Mouse (Mus musculus) neural tube, embryonic 11.5 days (tissue): ENCODE measurements around the gene Spock2. TPM values are rescaled to one million over a fixed set of nuclear protein-coding genes. Genes with fewer than 3 reads are reported as not detected.

Experiments used
- ATAC-seq: fragments of 200-750 bp; cut with Nextera tagmentation; 2 replicates; pipeline ENCODE4 v1.8.0; 2017; ENCODE audit warnings: moderate number of reproducible peaks, mild to moderate bottlenecking, moderate TSS enrichment, moderate library complexity; ENCODE audit not compliant: insufficient read depth, low FRiP score, low TSS enrichment
- DNase-seq: peaks from one replicate; pipeline ENCODE4 v3.0.0-alpha.2; 2015; ENCODE audit warnings: low spot score
- H3K27ac ChIP-seq: fragments of 300-500 bp; sonication (generic); 2 replicates; pipeline ENCODE4 v1.5.1; 2014; ENCODE audit warnings: low read depth, mild to moderate bottlenecking, low read length
- H3K27me3 ChIP-seq: fragments of 300-500 bp; sonication (generic); 2 replicates; pipeline ENCODE4 v1.6.1; 2014; ENCODE audit warnings: mild to moderate bottlenecking, low read length, mixed read lengths; ENCODE audit not compliant: control insufficient read depth, insufficient read depth
- H3K36me3 ChIP-seq: fragments of 300-500 bp; sonication (generic); 2 replicates; pipeline ENCODE4 v1.6.1; 2014; ENCODE audit warnings: mild to moderate bottlenecking, low read length, moderate library complexity, mixed read lengths; ENCODE audit not compliant: control insufficient read depth, insufficient read depth
- H3K4me1 ChIP-seq: fragments of 300-500 bp; sonication (generic); 2 replicates; pipeline ENCODE4 v1.6.1; 2014; ENCODE audit warnings: low read length, mixed read lengths; ENCODE audit not compliant: control insufficient read depth, insufficient read depth
- H3K4me2 ChIP-seq: fragments of 300-500 bp; sonication (generic); 2 replicates; pipeline ENCODE4 v1.6.1; 2014; ENCODE audit warnings: low read depth, mild to moderate bottlenecking, moderate library complexity
- H3K4me3 ChIP-seq: fragments of 300-500 bp; sonication (generic); 2 replicates; pipeline ENCODE4 v1.5.1; 2014; ENCODE audit warnings: low read depth, low read length
- H3K9ac ChIP-seq: fragments of 300-500 bp; sonication (generic); 2 replicates; pipeline ENCODE4 v1.6.1; 2014; ENCODE audit warnings: mild to moderate bottlenecking, low read length
- H3K9me3 ChIP-seq: fragments of 300-500 bp; sonication (generic); 2 replicates; pipeline ENCODE4 v1.6.1; 2016; ENCODE audit warnings: low read length; ENCODE audit not compliant: control insufficient read depth
- WGBS: fragments of 180-500 bp; shearing (Covaris S2); extraction: QIAGEN DNeasy Blood & Tissue Kit; methylation state at CpG from one replicate; pipeline ENCODE4 v1.1.7; 2014; 5-methylcytosine and 5-hydroxymethylcytosine counted together
- polyA plus RNA-seq: library from polyadenylated mRNA; unstranded; fragments of >200 nt; fragmentation: Nextera tagmentation; extraction: Ambion mirVana; gene quantifications from 2 replicates; pipeline ENCODE4 v1.2.1, GENCODE M21; 2014

Spock2 gene
- polyA plus RNA-seq, 1 experiment from 2014 or later = 40.1 TPM

DNA sequence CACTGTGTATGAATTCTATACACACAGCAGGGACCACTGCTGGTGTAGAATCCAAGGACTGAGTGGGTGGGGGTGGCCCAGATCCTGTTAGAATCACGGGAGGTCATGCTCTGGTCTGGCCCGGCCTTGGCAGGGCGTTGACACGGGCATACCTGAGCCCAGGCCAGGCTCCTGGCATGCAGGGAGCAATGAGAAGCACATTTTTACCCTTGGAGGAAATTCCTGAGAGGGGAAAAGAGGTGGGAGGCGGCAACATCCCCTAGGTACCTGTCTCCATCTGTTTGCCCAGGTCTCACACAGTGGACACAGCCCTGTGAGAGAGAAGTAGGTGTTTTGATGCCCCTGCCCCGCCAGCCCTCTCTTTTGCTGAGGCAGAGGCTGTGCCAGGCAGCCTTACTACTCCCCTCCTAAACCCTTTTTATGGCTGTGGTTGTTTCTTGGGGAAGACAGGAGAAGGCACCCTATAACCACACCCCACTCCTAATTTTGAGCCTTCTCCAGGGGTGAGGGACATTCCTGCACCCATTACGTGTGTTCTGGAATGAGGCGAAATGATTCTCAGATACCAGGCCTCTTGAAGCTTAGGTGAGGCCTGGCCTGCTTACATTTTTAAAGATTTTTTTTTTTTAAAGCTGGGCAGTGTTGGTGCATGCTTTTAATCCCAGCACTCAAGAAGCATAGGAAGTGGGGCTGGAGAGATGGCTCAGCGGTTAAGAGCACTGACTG, 8.1 kb downstream of the Spock2 start:
- Histone ChIP-seq H3K4me3 (no peak overlapping the region), H3K36me3 (no peaks in the 10 kb centered on the region), H3K27ac (no peak overlapping the region), H3K9me3 (no peaks in the 10 kb centered on the region), H3K9ac (no peak overlapping the region), H3K4me1 (peaks cover 9% of the 10 kb centered on the region), H3K4me2 (no peak overlapping the region), H3K27me3 (no peaks in the 10 kb centered on the region)
- WGBS = 87% methylated on average over 9 of the region's 9 CpGs
- no peak for ATAC-seq
- DNase-seq = no peak

DNA sequence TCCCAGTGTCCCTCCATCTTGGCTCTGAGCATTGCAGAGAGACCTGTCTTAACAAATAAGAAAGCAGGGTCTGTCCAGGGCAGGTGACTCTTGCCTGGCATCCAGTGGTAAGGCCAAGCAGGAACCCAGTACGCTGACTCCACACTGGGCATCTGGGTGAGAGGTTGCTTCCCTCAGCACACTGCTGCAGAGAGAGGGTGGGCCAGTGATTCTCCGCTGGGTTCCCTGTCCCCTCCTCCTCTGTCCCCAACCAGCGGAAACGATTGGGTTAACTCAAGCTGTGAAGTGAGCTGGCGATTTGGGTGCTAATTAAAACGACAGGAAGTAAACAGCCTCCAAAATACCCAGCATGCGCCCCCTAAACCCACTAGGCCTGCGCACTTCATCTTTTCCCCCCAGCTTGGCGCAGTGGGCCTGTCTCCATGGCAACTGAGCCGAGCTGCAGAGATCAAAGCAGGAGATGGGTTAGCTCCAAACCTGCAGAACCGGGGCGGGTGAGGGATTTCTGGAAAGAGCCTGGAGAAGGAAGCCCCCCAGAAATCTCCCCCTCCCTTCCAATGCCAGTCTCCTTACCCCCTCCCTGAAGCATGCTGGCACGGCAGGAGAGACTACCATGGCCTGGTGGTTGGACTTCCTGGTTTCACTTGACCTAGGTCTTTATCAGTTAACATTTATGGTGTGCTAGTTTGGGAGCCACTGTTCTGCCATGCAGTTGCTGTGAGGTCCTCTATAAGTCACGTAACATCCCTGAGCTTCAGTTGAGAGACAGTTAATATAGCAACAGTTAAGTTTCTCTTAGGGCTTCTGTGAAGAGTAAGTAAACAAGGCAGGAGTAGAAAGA, 9.5 kb downstream of the Spock2 start:
- Histone ChIP-seq H3K4me1 (peaks cover 9% of the 10 kb centered on the region), H3K36me3 (no peaks in the 10 kb centered on the region), H3K9me3 (no peaks in the 10 kb centered on the region), H3K27ac (no peak overlapping the region), H3K4me2 (peak overlapping the region; percentile 8), H3K9ac (peak overlapping the region; percentile 19), H3K4me3 (no peak overlapping the region), H3K27me3 (no peaks in the 10 kb centered on the region)
- DNase-seq (peak; percentile 73), ATAC-seq (peak; percentile 69)
- WGBS = 5% methylated on average over 14 of the region's 14 CpGs

DNA sequence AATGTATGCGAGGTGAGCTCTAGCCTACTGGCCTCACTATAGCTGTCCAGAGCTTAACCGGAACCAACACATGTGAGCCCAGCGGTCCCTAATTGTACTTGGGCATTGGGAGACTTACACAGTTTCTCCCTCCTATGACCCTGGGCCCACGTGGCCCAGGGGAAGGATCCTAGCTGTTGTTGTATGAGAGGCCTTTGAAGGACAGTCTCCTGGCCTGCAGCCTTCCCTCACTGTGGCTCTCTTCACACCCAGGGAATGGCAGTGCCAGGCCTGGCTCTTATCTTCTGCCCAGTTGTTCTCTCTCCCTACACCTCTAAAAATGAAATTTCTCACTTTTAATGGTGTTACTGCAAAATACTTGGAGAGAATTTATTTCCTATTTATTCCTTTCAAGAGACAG, 11.0 kb downstream of the Spock2 start:
- DNase-seq (no peak), ATAC-seq (no peak)
- Histone ChIP-seq H3K36me3 (no peaks in the 10 kb centered on the region), H3K27me3 (no peaks in the 10 kb centered on the region), H3K4me3 (no peak overlapping the region), H3K27ac (no peak overlapping the region), H3K9ac (no peak overlapping the region), H3K4me2 (no peak overlapping the region), H3K9me3 (no peaks in the 10 kb centered on the region), H3K4me1 (peaks cover 9% of the 10 kb centered on the region)
- 48% methylated on average over 4 of the region's 4 CpGs for WGBS

DNA sequence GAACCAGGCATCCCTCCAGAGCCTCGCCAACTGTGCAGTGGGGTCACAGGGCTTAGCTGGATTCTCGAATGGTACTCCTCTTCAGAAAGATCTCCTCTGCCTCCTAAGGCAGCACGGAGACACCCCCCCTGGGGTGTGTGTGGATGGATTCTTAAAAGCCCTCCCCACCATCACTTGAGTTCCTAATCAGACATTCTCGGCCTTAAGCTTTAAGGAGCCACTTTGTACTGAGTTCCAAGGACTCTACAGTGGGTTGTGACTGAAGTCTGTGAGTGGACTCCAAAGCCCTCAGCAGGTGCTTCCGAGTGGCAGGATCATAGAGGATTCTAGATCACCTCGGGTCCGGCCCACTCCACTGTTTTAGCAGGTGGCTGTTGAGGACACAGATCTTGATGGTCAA, 12.4 kb downstream of the Spock2 start:
- Histone ChIP-seq H3K36me3 (no peaks in the 10 kb centered on the region), H3K4me1 (peaks cover 9% of the 10 kb centered on the region), H3K27me3 (no peaks in the 10 kb centered on the region), H3K9ac (no peak overlapping the region), H3K4me3 (no peak overlapping the region), H3K9me3 (no peaks in the 10 kb centered on the region), H3K27ac (no peak overlapping the region), H3K4me2 (no peak overlapping the region)
- ATAC-seq (no peak), DNase-seq (no peak)
- 70% methylated on average over 7 of the region's 7 CpGs for WGBS

DNA sequence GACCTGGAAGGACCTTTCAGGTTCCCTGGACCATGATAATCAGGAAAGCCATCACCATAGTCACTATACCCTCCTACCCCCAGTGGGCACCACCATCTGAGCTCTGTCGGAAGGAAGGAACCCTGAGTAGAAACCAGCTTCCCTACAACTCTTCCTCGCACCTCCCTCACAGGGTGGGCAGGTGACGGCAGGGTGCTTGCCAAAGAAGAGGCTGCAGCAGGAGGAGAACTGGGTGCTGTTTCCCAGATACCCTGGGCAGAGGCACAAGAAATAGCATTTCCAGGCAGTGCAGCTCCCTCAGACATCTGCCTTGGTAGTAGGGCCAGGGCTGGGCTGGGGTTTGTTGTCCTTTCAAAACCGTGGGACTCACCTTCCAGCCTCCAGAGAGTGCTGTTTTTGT, 14.6 kb downstream of the Spock2 start:
- Histone ChIP-seq H3K27me3 (no peaks in the 10 kb centered on the region), H3K4me3 (no peak overlapping the region), H3K36me3 (no peaks in the 10 kb centered on the region), H3K4me2 (no peak overlapping the region), H3K9me3 (no peaks in the 10 kb centered on the region), H3K9ac (no peak overlapping the region), H3K4me1 (peaks cover 4% of the 10 kb centered on the region), H3K27ac (no peak overlapping the region)
- DNase-seq = no peak
- 91% methylated on average over 4 of the region's 4 CpGs for WGBS
- no peak for ATAC-seq

DNA sequence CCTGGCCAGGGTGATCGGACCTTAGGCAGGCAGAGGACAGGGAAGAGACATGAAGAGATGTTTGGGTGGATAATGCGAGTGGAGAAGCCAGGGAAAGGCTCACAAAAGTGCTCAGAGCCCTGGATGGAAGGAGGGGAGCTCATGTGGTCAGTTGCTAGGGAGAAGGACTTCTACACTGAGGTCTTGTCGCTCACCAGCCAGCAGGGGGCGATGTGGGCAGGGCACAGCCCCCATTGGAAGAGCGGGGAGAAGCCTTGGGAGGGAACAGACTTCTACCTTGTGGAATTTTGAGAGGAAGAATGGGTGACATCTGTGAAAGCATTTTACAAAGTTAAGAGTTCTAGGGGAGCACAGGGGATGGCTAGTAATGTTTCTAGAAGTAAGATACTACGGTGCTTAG, 18.1 kb downstream of the Spock2 start:
- no peak for DNase-seq
- 58% methylated on average over 6 of the region's 6 CpGs for WGBS
- no peak for ATAC-seq
- H3K36me3 ChIP-seq = no peaks in the 10 kb centered on the region
- no peak overlapping the region for H3K9ac ChIP-seq
- H3K4me3 ChIP-seq = no peak overlapping the region
- H3K27ac ChIP-seq = no peak overlapping the region
- no peak overlapping the region for H3K4me2 ChIP-seq
- no peaks in the 10 kb centered on the region for H3K9me3 ChIP-seq
- no peaks in the 10 kb centered on the region for H3K4me1 ChIP-seq
- H3K27me3 ChIP-seq = no peaks in the 10 kb centered on the region

DNA sequence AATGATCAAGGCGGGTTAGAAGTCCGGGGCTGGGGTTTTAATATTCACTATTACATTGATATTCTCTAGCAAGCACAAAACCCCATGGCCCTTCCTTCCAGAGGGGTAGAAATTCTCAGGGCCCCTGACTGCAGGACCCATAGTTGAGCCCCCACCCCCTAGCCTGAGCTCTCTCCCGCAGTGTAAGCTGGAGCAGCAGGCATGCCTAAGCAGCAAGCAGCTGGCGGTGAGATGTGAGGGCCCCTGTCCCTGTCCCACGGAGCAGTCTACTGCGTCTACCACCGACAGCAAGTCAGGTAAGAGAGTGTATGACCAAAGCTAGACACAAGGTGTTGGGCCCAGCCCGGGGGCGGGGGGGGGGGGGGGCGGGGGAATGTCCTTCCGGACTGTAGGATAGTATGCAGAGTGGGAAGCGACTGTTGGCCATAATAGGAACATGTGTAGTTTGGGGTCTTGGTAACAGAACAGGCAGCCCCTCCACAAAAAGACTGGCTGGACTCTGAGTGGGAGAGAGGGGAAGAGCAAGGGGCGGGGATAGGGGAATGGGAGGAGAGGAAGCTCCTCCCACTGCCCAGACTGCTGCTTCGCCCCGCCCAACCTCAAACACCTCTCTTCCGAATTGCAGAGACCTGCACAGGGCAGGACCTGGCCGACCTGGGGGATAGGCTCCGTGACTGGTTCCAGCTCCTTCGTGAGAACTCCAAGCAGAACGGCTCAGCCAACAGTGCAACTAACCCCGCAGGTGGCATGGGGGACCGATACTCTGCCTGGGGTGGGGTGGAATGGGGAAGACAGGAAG, 19.7 kb downstream of the Spock2 start:
- Histone ChIP-seq H3K9ac (no peak overlapping the region), H3K36me3 (no peaks in the 10 kb centered on the region), H3K4me2 (no peak overlapping the region), H3K27ac (no peak overlapping the region), H3K4me3 (no peak overlapping the region), H3K27me3 (no peaks in the 10 kb centered on the region), H3K4me1 (no peaks in the 10 kb centered on the region), H3K9me3 (no peaks in the 10 kb centered on the region)
- no peak for DNase-seq
- WGBS = 26% methylated on average over 20 of the region's 22 CpGs
- ATAC-seq = peak; percentile 16; the same call in 1 of the 2 replicates

DNA sequence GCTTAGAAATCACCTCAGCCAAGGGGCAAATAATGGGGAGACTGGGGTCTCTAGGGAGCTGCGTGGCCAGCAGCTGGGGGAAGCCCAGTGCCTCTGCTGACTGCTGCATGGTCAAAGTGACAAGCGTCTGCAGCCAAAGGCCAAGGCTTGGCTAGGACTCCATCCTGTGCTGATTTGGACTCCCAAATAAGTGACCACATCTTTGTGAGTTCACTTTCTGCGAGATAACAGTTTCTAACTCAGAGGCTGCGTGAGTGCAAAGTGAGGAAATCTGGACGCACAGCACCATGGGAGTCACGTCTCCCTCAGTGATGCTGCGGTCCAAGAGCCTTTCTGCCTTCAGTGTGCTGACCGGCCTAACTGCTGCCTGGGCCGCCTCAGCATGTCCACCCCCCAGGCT, 22.3 kb downstream of the Spock2 start:
- no peak overlapping the region for H3K4me3 ChIP-seq
- no peaks in the 10 kb centered on the region for H3K9me3 ChIP-seq
- whole genome bisulfite sequencing = 91% methylated on average over 9 of the region's 9 CpGs
- no peak overlapping the region for H3K27ac ChIP-seq
- H3K27me3 ChIP-seq = no peaks in the 10 kb centered on the region
- H3K4me2 ChIP-seq = no peak overlapping the region
- H3K9ac ChIP-seq = no peak overlapping the region
- H3K36me3 ChIP-seq = no peaks in the 10 kb centered on the region
- H3K4me1 ChIP-seq = no peaks in the 10 kb centered on the region
- ATAC-seq (no peak), DNase-seq (no peak)
